Mouse (Mus musculus) urinary bladder, postnatal 36 days (tissue): ENCODE results near the gene Dock1.
A peak's percentile ranks its signal among the peaks of the same experiment; 100 is the strongest.

Experiments used
- DNase-seq, 2 experiments: peaks; one replicate each; pipeline ENCODE4 v3.0.0; 2022; ENCODE audit warnings: low spot score in 2 of 2, mixed read lengths in 1 of 2

The Dock1 gene

GRCm38 (mm10) chr7:134823891-134824290 is 153.4 kb downstream of the Dock1 start:
- DNase-seq, result no peak

DNA sequence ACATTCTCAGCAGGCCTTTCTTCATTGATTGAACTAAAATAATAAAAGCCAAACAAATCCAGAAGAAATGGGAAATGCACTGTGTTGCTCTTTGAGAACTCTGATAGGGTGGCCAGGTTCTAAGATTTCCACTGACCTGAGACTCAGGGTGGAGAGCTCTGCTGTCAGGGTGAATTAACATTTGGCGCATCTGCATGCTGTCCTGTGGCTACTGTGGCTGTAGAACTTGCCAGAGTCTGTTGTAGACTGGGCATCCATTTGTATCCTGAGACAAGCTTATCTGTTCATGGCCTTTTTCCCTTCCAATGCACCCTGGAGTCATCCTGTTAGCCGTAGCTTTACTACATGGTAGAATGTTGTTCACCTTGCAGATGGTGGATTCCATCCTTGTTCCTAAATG is 169.6 kb downstream of the Dock1 start:
- no peak for DNase-seq

DNA sequence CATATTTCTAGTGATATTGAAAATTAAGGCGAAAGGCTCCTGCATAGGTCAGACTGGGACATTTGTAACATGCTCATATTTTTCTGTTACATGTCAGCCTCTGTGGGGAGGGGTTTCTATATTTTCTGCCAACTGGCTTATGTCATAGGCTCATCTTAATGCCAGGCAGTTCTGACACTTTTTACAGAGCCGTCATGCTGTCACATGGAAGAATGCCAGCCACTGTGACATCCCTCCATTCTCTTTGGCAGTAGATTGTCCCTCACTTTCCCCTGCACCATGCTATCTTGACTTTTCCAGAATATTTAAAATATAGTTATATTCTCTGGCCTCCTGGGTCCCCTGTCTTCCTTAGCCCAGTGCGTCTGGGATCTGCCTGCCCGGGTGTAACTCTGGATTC is 172.3 kb downstream of the Dock1 start:
- no peak for DNase-seq

GRCm38 (mm10) chr7:134862000-134862399 is 191.5 kb downstream of the Dock1 start:
- DNase-seq, result no peak

- peak; percentile 15 to 23 for DNase-seq
Measured at GRCm38 (mm10) chr7:134864175-134864574, 193.7 kb downstream of the Dock1 start.

GRCm38 (mm10) chr7:134872511-134872910 is 202.1 kb downstream of the Dock1 start:
- DNase-seq, result no peak

DNA sequence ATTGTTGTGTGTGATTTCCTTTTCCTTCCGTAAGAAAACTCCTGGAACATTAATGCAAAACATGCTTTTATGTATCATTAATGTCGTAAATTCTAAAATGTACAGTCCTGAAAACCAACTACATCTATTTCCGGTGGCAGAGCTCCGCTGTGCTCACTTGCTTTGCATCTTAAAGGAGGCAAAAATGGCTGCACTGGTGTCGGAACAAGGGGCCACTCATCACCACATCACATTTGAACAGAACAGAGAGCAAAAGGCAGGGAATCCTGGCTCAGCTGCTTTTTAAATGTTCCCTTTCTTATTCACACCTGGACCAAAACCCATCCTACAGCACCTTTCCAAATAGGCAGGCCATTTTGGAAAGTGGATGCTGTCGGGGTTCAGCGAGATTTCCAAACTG is 202.5 kb downstream of the Dock1 start:
- no peak for DNase-seq

- no peak for DNase-seq
Measured at GRCm38 (mm10) chr7:134878985-134879384, 208.5 kb downstream of the Dock1 start.

DNA sequence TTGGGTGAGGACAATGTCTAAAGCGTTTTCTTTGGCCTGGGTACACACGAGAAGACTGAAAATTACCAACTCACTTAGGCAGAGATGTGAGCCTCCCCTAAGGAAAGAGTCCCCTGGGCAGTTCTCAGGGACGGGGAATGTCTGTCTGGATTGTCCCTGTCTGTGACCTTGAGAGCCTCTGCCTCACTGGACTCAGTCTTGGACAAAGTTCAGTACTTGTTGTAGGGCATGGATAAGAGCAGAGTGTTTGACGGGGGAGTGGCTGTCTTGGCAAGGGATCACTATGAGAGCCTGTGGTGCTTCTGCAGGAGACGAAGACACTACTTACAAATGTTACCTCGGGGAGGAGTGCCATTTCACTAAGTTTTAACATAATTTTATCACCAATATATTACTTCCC is 210.0 kb downstream of the Dock1 start:
- DNase-seq, result no peak

DNA sequence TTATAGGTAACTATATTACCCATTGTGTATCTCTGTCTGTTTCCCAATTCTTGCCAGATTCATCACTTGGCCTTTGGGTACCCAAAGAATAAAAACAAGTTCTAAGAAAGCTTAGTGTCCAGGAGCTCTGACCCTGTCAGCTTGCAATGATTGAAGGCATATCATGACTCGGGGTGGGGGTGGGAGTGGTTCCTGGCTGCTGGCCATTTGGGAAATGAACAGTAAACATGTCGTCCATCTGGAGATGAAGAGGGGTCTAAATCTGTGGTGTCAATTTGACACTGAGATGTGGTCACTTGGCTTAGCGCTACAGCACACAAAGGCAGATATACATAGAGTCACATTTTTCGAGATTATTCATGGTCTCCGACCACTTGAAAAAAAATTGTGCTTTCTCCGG is 213.1 kb downstream of the Dock1 start:
- no peak for DNase-seq

DNA sequence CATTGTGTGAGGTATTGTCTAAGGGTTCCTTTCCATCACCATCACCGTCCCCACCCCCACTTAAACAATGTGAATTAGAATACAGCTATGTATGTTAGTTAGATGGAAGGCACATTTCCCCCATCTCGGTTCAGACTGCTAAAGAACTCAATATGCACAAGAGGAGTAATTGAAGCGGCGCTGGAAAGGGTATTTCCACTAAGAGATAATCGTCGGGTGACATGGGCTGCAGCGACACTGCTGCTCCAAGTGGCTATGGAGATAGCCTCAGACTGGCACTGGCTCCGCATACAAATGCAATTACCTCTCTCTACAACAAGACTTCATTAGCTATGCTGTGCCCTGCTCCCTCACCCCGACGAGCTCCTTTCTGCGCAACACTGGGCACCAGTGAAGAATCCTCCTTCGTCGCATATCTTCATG is 222.0 kb downstream of the Dock1 start:
- no peak for DNase-seq

DNA sequence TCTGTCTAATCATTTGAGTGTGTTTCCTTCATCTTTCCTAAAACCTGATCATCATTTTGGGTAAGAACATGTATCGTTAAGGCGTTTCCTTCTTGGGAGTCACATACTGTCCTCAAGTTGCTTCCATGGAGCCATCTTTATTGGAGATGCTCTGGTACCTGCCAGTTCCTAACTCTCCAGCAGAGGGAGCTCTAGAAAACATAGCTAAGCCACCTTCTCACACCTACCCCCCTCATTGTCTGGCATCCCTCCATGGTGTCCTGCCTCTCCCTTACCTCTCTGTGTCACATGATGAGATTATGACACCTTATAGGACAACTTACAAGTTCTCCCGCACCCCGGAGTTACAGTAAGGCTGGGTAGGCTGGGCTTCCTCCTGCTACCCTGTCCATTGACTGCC is 222.5 kb downstream of the Dock1 start:
- no peak for DNase-seq

DNA sequence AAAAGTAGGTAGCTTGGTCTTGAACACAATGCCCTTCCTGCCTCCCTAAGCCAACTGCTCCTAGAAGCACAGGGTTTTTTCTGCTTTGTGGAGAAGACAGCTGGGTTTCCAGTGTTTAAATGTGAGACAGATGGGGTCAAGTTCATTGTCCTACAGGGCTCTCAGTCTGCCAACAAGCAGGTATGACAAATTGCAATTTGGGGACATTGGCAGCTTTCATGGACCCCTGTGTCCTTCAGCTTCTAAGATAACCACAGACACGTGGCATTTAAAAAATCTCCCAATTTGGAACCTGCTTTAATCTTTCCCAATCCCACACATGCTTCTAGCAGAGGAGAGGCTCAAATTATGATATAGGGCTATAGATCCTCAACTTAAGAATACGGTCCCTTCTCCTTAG is 224.2 kb downstream of the Dock1 start:
- DNase-seq, result no peak

GRCm38 (mm10) chr7:134899462-134899861 is 229.0 kb downstream of the Dock1 start:
- no peak for DNase-seq

DNA sequence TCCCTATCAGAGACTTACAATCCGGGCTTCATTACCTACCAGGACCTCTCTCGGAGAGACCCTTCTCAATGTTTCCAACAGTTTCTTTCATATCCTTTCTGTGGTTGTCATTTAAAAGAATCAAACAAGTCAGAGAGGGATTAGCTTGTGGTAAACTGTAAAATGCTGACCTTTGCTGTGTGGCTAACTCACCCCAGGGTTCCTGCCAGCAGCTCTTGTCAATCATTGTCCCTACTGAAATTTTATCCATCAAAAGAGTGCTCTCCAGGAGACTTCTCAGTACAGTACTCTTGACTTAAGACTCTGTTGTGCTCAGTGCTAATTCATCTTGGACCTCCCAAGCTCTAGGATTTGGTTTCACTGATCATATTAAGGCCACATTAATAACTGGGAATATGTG is 231.5 kb downstream of the Dock1 start:
- no peak for DNase-seq

DNA sequence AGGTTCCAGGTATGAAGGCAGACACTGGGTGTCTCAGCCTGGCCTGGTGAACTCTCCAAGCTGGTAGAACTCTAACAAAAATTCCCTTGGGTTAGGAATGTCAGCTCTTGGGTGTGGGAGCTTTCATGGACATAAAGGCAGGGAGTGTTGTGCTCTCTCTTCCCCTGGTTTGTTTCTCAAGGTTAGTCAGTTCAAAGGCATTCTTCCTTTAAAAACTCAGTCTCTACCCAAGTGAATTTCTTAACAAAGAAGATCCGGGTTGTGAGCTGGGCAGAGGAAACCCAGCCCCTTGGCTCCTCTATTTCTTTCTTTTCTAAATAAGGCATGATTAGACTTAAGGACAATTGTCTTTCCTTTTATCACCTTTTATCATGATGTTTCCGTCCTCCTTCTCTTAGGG is 261.4 kb downstream of the Dock1 start:
- DNase-seq, result no peak

DNA sequence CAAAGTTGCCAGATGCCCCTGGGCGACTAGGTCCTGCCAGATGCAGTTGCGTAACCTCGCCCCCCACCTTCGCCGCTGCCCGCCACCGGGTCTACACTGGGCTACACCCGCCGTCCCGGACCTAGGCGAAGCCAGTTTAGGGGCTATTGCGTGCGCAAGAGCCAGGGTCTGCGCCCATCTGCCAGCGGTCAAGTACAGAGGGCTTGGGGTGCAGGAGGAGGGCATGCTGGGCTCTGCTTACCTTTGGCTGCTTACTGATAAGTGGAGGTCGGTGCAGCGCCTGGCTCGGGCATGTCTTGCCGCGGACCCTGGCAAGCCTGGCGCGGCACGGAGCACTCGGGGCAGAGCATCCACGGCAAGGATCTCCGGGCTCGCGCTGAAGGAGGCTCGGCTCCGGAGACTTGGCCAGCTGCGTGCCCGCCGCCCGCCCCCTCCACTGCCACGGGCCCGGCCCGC is 267.0 kb downstream of the Dock1 start:
- no peak for DNase-seq

GRCm38 (mm10) chr7:134937927-134938609 is 267.6 kb downstream of the Dock1 start, which contains the start of gene Fam196a:
Gene Fam196a, minus strand, starts transcription at chr7:134938430.
- DNase-seq, result peak in 1 of 2 experiments; percentile 10

GRCm38 (mm10) chr7:134941891-134942290 is 271.4 kb downstream of the Dock1 start:
- DNase-seq, result no peak

DNA sequence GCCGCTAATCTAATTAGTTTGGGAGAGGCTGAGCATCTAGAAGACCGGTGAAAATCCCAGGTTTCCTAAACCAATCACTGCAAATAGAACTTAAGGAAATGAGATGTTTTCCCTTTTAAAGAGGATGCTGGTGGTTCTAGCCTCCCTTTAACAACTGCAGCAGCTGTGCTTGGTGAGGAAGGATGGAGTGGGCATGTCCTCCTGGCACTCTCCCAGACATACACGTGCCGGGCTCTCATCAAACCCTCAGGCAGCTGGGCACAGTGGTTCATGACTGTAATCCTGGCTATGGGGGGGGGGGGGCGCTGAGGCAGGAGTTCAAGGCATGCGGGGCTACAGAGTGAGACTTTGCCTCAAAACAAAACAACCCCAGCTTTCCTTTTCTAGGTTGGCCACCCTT is 272.6 kb downstream of the Dock1 start:
- no peak for DNase-seq

- no peak for DNase-seq
Measured at GRCm38 (mm10) chr7:134943701-134944100, 273.2 kb downstream of the Dock1 start.

DNA sequence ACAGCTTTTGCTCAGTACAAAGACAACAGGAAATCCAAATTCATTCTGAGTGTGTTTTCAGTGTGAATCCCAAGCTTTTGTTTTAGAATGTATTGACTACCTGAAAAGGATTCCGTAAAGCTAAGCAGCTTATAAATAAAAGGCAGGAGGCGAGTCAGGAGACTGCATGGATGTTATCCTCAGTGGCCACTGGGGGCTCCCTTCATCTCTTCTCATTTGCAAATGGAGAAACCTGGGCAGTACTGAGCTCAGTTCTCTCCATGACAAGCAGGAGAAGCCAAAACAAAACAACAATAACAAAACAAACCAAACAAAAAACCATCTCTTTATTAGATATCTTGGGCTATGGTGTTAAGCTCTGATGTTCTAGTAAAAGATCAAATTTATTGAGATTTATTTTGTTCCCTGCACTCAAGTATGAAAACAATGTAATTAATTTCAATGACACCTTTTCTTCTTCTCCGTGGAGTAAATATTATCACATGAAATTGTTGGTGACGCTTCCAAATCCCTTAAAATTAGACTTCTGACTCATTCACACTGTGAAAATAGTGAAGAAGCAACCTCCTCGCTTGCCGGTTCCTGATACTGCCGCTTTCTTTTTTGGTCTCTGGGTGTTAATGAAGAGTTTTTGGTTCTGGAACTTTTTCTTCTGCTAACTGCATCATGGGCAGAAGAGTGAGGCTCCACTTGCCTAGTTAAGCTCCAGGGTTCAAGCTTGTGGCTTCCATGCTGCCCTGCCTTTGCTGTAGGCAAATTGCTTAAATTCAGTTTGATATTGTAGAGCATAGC is 275.7 kb downstream of the Dock1 start:
- no peak for DNase-seq

- no peak for DNase-seq
Measured at GRCm38 (mm10) chr7:134959086-134959485, 288.6 kb downstream of the Dock1 start.
